Mouse (Mus musculus): ENCODE results near the gene Zfp598. TPM values are rescaled to one million over a fixed set of nuclear protein-coding genes. Genes with fewer than 3 reads are reported as not detected.

Zfp598 gene
- polyA plus RNA-seq, 1 experiment from 2014 or later: 15.8 TPM

DNA sequence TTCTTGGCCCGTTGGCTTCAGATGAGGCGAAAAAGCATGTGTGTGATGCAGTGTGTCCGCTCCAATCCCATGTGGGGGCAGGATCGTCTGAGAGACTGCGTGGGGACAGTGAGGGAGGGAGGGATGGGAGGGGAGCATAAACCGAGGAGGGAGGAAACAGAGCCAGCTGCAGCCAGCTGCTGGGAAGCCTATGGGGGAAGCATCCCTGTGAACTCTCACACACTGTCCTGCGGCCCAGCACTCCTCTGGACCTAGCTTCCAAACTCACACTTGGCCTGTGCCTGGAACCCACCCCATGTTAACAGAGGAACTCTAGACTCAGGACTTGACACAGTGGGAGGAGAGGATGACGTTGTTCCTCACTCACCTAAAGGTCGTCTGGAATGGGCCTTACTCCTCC is 30.6 kb upstream of the Zfp598 start:
- peaks cover 48% of the 10 kb centered on the region for H3K36me3 ChIP-seq
- 61% methylated on average over 9 of the region's 9 CpGs for WGBS
- H3K4me2 ChIP-seq: no peak overlapping the region
- H3K4me3 ChIP-seq: no peak overlapping the region
- H3K27me3 ChIP-seq (replicated peaks): peaks cover 73% of the 10 kb centered on the region
- no peak for ATAC-seq (ENCODE audit: extremely low read depth, insufficient number of reproducible peaks, low FRiP score, low TSS enrichment)
- H3K9ac ChIP-seq: no peak overlapping the region
- H3K4me1 ChIP-seq: peaks cover 51% of the 10 kb centered on the region
- H3K9me3 ChIP-seq: no peaks in the 10 kb centered on the region
- H3K27ac ChIP-seq (replicated peaks): peak overlapping the region; percentile 68

DNA sequence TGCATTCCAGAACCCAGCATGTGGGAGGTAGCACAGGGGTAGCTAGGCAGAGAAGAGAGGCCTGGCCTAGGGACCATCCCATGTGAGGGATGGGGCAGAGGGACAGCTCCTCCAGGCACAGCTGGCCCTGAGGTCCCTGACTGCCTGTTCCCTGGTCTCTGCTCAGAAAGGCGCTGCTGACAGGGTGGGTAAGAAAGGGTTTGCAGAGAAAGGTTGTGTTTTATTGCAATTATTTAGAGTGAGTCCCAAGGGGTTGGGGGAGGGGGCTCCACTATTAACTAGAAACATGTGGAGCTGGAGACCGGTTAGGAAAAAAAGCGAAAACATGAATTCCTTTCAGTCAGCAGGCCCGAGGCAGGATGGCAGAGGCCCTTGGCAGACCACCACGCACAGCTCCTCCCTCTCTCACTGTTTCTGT is 29.9 kb upstream of the Zfp598 start:
- 0 out of 2 replicates have a peak overlapping the region, but pooled peaks have one; percentile 8 for H3K9ac ChIP-seq
- H3K27me3 ChIP-seq (replicated peaks): peaks cover 66% of the 10 kb centered on the region

DNA sequence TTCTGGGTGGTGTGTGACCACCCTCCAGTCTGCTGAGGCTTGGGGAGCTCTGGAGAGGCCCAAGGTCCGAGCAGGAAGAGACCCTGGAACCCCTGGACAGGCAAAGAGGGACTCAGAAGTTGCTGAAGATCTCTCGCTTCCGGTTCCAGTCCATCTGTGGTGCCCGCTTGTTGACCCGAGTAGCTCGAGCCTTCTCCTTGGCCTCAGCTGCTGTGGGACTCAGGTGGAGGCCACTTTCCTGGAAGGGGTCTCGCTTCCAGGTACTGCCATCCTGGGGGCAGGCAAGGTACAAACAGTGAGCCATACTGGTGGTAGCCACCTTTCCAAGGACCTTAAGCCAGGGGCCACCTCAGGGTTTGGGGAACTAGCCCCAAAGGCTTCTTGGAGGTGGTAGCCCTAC is 29.4 kb upstream of the Zfp598 start:
- H3K9me3 ChIP-seq: no peaks in the 10 kb centered on the region
- ATAC-seq (ENCODE audit: extremely low read depth, insufficient number of reproducible peaks, low FRiP score, low TSS enrichment): no peak
- H3K27ac ChIP-seq (replicated peaks): peak overlapping the region; percentile 68
- H3K4me1 ChIP-seq: peaks cover 57% of the 10 kb centered on the region
- H3K9ac ChIP-seq: 0 out of 2 replicates have a peak overlapping the region, but pooled peaks have one; percentile 8
- no peak overlapping the region for H3K4me2 ChIP-seq
- WGBS: 87% methylated on average over 7 of the region's 7 CpGs
- no peak overlapping the region for H3K4me3 ChIP-seq
- H3K36me3 ChIP-seq: peaks cover 48% of the 10 kb centered on the region
- peaks cover 61% of the 10 kb centered on the region for H3K27me3 ChIP-seq (replicated peaks)

More for the DNA sequence above, 29.9 kb upstream of the Zfp598 start:
- peaks cover 57% of the 10 kb centered on the region for H3K4me1 ChIP-seq
- H3K4me2 ChIP-seq: no peak overlapping the region
- ATAC-seq (ENCODE audit: extremely low read depth, insufficient number of reproducible peaks, low FRiP score, low TSS enrichment): no peak
- 47% methylated on average over 5 of the region's 5 CpGs for WGBS
- peaks cover 48% of the 10 kb centered on the region for H3K36me3 ChIP-seq
- H3K9me3 ChIP-seq: no peaks in the 10 kb centered on the region
- H3K27ac ChIP-seq (replicated peaks): peak overlapping the region; percentile 68
- H3K4me3 ChIP-seq: no peak overlapping the region

- no peak overlapping the region for H3K4me3 ChIP-seq
- no peak for ATAC-seq (ENCODE audit: extremely low read depth, insufficient number of reproducible peaks, low FRiP score, low TSS enrichment)
- peaks cover 48% of the 10 kb centered on the region for H3K36me3 ChIP-seq
- peaks cover 56% of the 10 kb centered on the region for H3K27me3 ChIP-seq (replicated peaks)
- 90% methylated on average over 15 of the region's 15 CpGs for WGBS
- no peak overlapping the region for H3K4me2 ChIP-seq
- H3K4me1 ChIP-seq: peaks cover 57% of the 10 kb centered on the region
- 0 out of 2 replicates have a peak overlapping the region, but pooled peaks have one; percentile 68 for H3K27ac ChIP-seq (replicated peaks)
- no peaks in the 10 kb centered on the region for H3K9me3 ChIP-seq
- no peak overlapping the region for H3K9ac ChIP-seq
Measured at GRCm38 (mm10) chr17:24640581-24640980, 28.9 kb upstream of the Zfp598 start.

- WGBS: 82% methylated on average over 14 of the region's 14 CpGs
- peaks cover 56% of the 10 kb centered on the region for H3K4me1 ChIP-seq
- no peak overlapping the region for H3K27ac ChIP-seq (replicated peaks)
- no peaks in the 10 kb centered on the region for H3K9me3 ChIP-seq
- no peak for ATAC-seq (ENCODE audit: extremely low read depth, insufficient number of reproducible peaks, low FRiP score, low TSS enrichment)
- H3K9ac ChIP-seq: no peak overlapping the region
- peaks cover 49% of the 10 kb centered on the region for H3K27me3 ChIP-seq (replicated peaks)
- H3K4me2 ChIP-seq: no peak overlapping the region
- peaks cover 48% of the 10 kb centered on the region for H3K36me3 ChIP-seq
- H3K4me3 ChIP-seq: no peak overlapping the region
Measured at GRCm38 (mm10) chr17:24641944-24642343, 27.5 kb upstream of the Zfp598 start.

GRCm38 (mm10) chr17:24642791-24643343 is 26.6 kb upstream of the Zfp598 start:
- WGBS: 71% methylated on average over 6 of the region's 6 CpGs
- no peak for ATAC-seq (ENCODE audit: extremely low read depth, insufficient number of reproducible peaks, low FRiP score, low TSS enrichment)
- no peak overlapping the region for H3K4me3 ChIP-seq
- peaks cover 48% of the 10 kb centered on the region for H3K27me3 ChIP-seq (replicated peaks)
- H3K4me2 ChIP-seq: no peak overlapping the region
- peaks cover 48% of the 10 kb centered on the region for H3K36me3 ChIP-seq
- no peak overlapping the region for H3K9ac ChIP-seq
- H3K9me3 ChIP-seq: no peaks in the 10 kb centered on the region
- H3K4me1 ChIP-seq: peaks cover 57% of the 10 kb centered on the region
- H3K27ac ChIP-seq (replicated peaks): no peak overlapping the region

DNA sequence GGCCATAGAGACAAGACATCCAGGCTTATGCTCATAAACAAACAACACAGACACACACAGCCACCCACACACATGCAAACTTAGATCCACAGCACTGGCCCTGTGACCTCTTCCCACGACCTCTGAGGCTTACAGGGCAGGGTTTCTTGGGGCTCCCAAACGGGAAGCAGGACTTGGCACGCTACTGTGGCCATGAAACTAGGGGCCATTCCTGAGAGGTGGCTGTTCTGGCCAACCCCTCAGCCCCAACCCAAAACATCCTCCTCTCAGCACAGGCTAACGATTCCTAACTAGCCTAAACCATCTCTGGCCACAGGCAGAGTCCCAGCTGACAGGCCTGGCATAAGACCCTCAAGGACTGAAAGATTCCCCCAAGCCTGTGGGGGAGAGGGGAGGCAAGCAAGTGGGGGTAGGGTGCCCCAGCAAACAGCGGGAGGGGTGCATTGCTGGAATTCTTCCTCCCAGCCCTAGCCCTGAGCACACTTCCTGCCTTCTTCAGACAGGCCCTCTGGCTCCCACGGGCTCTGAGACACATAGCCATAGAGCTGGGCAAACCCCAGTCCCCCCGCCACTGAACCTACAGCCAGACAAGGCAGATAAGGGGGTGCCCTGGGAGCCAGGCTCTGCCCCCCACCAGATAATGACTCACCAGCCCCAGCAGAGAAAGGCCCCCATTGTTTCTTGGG is 25.3 kb upstream of the Zfp598 start:
- WGBS: 34% methylated on average over 7 of the region's 7 CpGs
- peaks cover 58% of the 10 kb centered on the region for H3K4me1 ChIP-seq
- H3K36me3 ChIP-seq: peaks cover 38% of the 10 kb centered on the region
- ATAC-seq (ENCODE audit: extremely low read depth, insufficient number of reproducible peaks, low FRiP score, low TSS enrichment): no peak
- H3K4me2 ChIP-seq: peak overlapping the region; percentile 49
- peak overlapping the region; percentile 12 for H3K4me3 ChIP-seq
- H3K9me3 ChIP-seq: no peaks in the 10 kb centered on the region
- H3K27me3 ChIP-seq (replicated peaks): peaks cover 45% of the 10 kb centered on the region
- peak overlapping the region; percentile 38 for H3K9ac ChIP-seq
- peak overlapping the region; percentile 87 for H3K27ac ChIP-seq (replicated peaks)

DNA sequence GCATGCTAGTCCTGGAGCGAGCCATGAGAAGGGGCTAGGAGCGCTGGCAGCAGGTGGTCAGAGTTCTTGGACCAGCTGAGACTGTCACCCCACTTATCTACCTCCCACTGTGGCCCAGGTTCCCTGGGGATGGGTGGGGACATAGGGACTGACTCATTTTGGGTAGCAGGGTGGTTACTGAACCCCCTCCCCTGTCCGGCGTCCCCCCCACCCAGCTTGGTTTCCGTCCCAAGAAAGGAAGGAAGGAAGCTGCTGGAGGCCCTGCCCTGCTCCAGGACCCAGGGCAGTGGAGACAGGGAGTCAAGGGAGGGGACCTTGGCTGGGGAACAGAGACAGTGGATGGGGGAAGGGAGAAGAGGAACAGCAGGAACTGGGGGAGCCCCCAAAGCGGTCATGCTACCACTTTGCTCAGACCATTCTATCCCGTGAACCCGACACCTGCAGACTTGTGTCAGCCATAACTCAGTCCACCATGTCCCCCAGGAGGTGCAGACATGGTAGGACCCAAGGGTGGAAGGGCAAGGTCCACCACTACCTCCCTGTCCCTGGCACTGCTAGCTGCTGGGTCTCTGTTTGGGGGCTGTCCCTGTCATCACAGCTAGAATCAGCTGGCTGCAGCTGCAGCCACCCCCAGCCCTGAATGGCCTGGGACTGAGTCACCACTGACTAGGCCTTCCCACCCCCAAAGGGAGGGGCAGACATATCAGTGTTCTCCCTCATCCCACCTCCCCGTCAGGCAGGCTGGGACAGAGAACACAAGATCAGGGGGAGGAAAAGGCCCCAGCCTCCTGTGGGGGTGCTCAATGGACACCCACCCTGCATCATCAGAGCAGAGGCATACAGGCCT is 24.4 kb upstream of the Zfp598 start:
- Histone ChIP-seq H3K27me3 (replicated peaks) (peaks cover 48% of the 10 kb centered on the region), H3K9ac (peak overlapping the region; percentile 38), H3K4me3 (peak overlapping the region; percentile 12), H3K27ac (replicated peaks) (peak overlapping the region; percentile 87), H3K4me2 (peak overlapping the region; percentile 49), H3K9me3 (no peaks in the 10 kb centered on the region), H3K4me1 (peaks cover 56% of the 10 kb centered on the region), H3K36me3 (peaks cover 29% of the 10 kb centered on the region)
- ATAC-seq (ENCODE audit: extremely low read depth, insufficient number of reproducible peaks, low FRiP score, low TSS enrichment): 0 out of 2 replicates have a peak, but pooled peaks have one; percentile 15
- 60% methylated on average over 9 of the region's 9 CpGs for WGBS

GRCm38 (mm10) chr17:24645916-24646315 is 23.6 kb upstream of the Zfp598 start:
- ATAC-seq (ENCODE audit: extremely low read depth, insufficient number of reproducible peaks, low FRiP score, low TSS enrichment): peak; percentile 20; the same call in 1 of the 2 replicates
- H3K9me3 ChIP-seq: no peaks in the 10 kb centered on the region
- H3K4me2 ChIP-seq: peak overlapping the region; percentile 49; the same call in 1 of the 2 replicates
- peaks cover 54% of the 10 kb centered on the region for H3K27me3 ChIP-seq (replicated peaks)
- peak overlapping the region; percentile 87 for H3K27ac ChIP-seq (replicated peaks)
- H3K4me3 ChIP-seq: no peak overlapping the region
- H3K36me3 ChIP-seq: peaks cover 21% of the 10 kb centered on the region
- peak overlapping the region; percentile 38 for H3K9ac ChIP-seq
- 45% methylated on average over 3 of the region's 3 CpGs for WGBS
- peaks cover 57% of the 10 kb centered on the region for H3K4me1 ChIP-seq

- H3K27ac ChIP-seq (replicated peaks): peak overlapping the region; percentile 87
- no peak overlapping the region for H3K9ac ChIP-seq
- H3K4me1 ChIP-seq: peaks cover 57% of the 10 kb centered on the region
- WGBS: 77% methylated on average over 4 of the region's 4 CpGs
- H3K27me3 ChIP-seq (replicated peaks): peaks cover 56% of the 10 kb centered on the region
- H3K4me3 ChIP-seq: no peak overlapping the region
- H3K4me2 ChIP-seq: no peak overlapping the region
- peaks cover 19% of the 10 kb centered on the region for H3K36me3 ChIP-seq
- no peak for ATAC-seq (ENCODE audit: extremely low read depth, insufficient number of reproducible peaks, low FRiP score, low TSS enrichment)
- no peaks in the 10 kb centered on the region for H3K9me3 ChIP-seq
Measured at GRCm38 (mm10) chr17:24646381-24646780, 23.1 kb upstream of the Zfp598 start.

DNA sequence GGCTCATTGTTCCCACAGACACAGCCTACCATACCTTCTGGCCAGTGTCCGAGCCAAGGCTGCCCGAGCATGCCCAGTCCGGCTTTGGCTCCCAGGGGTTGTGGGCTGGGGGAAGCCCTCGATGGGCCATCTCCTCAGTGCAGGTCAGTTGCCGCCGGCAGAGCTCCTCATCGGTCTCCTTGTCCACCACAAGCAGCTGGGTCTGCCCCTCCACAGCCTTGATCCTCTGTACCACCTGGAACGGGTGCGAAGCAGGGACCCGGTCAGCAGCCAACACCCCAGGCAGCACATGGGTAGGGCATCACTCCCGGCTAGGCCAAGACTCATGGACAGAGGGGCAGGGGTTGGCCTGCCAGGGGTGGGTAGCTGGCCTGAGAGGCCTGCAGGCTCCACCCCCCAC is 22.0 kb upstream of the Zfp598 start:
- Histone ChIP-seq H3K9ac (peak overlapping the region; percentile 64), H3K4me1 (peaks cover 57% of the 10 kb centered on the region), H3K27me3 (replicated peaks) (peaks cover 48% of the 10 kb centered on the region), H3K4me3 (peak overlapping the region; percentile 74), H3K27ac (replicated peaks) (peak overlapping the region; percentile 87), H3K36me3 (peaks cover 9% of the 10 kb centered on the region), H3K4me2 (peak overlapping the region; percentile 98), H3K9me3 (no peaks in the 10 kb centered on the region)
- no peak for ATAC-seq (ENCODE audit: extremely low read depth, insufficient number of reproducible peaks, low FRiP score, low TSS enrichment)
- 62% methylated on average over 11 of the region's 11 CpGs for WGBS
